Mouse (Mus musculus): Measurements from ENCODE around the gene Fbxl8.

The Fbxl8 gene

DNA sequence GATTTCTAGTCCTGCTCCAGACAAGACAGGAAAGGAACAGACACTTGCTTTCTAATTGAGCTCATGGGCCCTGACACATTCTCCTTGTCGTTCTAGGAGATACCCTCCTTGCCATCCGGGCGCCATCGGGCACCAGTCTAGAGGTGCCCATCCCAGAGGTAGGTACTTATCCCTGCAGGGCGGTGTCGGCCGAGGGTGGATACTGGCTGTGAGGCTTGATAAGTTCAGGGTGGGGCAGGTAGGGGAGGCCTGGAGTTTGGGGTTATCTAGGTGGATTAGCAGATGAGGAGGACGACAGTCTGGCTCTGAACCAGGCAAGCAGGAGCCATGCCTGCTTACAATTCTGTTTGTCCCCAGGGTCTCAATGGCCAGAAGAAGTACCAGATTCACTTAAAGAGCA, 35.5 kb downstream of the Fbxl8 start:
- DNase-seq (ENCODE audit: extremely low read depth, insufficient read length, low spot score) = no peak

DNA sequence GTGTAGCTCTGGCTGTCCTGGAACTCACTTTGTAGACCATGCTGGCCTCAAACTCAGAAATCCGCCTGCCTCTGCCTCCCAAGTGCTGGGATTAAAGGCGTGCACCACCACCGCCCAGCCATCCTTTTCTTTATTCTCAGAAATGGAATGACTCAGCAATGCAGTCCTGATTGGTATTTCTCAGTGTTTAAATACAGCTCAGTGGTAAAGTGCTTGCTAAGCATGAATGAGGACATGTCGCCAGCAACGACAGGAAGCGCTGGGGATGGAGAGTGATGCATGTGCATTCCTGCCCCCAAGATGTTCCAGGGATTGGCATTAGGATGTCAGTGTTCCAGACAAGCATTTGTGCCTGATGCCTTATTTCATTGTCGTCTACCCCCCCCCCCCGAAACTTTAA, 38.9 kb downstream of the Fbxl8 start:
- DNase-seq (ENCODE audit: extremely low read depth, insufficient read length, low spot score) = no peak

DNA sequence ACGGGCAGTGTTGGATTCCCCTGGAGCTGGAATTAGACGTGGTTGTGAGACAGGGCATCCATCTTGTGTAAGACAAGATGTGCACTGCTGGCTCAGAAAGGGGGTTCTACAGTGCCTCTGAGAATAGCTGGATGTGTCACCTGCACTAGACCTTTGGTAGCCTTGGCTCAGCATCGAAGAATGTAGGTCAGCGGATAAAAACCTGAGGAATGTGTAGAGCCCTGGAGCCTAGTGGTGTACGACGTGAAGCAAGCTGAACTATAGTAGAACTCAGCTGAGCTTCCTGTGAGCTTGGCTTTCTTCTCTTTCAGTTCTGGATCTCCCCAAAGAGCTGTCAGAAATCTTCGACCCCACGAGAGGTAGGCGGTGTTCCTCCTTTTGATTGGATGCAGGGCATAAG, 39.4 kb downstream of the Fbxl8 start:
- DNase-seq (ENCODE audit: extremely low read depth, insufficient read length, low spot score) = no peak

DNA sequence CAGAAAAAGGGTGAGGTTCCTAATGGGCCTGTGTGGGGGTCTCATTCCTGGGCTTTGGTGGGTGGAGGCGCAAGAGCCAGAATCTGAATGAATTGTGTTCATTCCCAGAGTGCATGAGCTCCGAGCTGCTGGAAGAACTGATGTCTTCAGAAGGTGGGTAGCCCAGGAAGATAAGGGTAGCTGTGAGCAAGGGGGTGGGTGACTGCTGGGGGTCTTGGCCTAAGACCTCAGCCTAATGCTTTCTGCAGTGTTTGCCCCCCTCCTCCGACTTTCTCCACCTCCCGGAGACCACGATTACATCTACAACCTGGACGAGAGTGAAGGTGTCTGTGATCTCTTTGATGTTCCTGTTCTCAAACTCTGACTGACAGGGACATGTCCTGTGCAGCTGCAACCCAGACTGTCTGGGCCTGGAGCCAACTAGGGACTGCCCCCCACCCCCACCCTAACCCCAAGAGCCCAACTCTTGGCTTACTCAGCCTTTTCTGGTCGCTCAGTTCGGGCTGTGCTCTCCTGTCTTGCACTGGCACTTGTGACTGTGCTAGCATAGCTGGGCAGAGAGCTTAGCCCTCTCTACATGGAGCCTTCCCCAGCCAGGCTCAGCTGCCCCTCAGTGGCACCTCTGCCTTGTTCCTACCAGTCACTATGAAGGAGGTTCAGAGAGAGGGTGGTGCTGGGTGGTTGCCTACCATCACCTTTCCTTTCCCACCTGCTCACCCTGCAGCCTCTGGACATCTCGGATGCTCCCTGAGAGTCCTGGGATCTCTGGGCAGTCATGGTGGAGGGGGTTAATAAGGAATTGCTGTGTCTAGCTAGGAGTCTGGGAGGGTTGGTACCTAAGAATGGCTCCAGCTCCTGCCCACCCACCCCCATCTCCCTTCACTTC, 40.1 kb downstream of the Fbxl8 start:
- DNase-seq (ENCODE audit: extremely low read depth, insufficient read length, low spot score) = no peak

DNA sequence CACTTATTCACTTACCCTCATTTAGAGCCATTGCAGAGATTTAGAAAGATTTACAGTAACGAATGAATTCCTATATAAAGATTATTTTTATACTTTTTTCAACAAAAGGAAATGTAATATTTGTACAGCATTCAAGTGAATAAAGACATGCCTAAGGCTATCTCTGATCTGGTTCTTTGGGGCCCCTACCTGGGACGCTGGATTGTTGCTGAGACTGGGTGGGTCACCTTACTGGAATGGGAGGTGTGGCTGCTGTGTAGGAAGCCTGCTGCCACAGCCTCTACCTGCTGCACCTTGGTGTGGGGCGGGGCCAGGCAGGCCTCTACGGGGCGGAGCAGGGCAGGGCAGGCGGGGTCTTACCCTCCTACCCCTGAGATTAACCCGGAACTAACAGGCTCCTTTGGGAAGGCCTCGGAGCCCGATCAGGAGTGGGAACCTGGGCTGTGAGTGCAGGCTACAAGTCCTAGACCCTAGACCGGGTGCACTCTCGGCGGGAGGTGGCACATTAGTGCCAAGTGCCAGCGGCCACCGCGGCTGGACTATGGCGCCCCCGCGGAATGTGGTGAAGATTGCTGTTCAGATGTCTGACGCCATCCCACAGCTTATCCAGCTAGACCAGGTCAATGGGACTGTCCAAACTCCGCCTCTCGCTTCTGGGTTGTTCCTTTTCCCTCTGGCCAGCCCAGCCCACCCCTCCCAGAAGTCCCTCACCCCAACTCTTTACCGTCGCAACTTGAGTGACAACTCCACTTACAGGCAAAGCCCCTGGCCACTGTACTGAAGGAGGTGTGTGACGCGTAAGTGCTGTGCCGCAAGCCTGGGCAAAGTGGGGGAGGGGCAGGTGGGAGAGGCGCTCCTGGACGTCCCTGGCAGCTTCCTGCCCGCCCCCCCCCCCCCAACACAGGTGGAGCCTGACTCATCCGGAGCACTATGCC, 41.0 kb downstream of the Fbxl8 start, which contains the start of gene Elmo3:
Gene Elmo3 (plus strand): TSS at position 391 of the 935 bp plus-strand sequence.
- no peak for DNase-seq (ENCODE audit: extremely low read depth, insufficient read length, low spot score)

DNA sequence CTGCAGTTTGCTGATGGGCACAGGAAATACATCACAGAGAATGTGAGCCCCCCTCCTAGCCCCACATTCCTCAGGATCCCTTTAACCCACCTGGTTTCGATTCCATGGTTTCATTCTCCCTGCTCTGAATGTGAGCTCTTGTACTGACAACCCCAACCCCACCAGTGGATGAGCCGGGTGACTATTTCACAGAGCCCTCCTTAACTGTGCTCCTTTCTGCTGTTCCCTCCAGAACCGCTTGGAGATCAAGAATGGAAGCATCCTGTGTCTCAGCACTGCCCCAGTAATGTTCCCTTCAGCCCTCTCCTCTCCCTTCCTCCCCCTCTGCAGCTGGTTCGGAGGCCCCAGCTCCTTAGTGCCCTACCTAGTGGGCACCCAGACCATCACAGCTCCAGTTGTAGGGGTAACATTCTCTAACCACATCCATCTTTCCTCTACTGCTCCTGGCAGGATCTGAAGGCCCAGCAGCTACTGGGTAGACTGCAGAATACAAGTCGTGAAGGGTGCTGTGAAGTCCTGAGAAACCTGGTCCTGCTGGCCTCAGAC, 41.8 kb downstream of the Fbxl8 start:
- DNase-seq (ENCODE audit: extremely low read depth, insufficient read length, low spot score) = no peak

DNA sequence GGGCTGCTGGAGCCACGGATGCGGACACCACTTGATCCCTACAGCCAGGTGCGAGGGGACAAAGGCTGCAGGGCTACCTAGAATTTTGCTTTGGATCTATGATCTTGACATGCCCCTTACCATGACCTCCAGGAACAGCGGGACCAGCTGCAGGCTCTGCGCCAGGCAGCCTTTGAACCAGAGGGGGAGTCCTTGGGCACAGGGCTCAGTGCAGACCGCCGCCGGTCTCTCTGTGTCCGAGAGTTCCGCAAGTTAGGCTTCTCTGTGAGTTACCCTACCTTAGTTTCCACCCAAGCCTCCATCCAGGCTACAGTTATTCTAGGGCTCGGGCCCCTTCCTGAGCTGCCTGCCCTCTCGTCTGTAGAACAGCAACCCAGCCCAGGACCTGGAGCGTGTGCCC, 43.2 kb downstream of the Fbxl8 start:
- no peak for DNase-seq (ENCODE audit: extremely low read depth, insufficient read length, low spot score)

DNA sequence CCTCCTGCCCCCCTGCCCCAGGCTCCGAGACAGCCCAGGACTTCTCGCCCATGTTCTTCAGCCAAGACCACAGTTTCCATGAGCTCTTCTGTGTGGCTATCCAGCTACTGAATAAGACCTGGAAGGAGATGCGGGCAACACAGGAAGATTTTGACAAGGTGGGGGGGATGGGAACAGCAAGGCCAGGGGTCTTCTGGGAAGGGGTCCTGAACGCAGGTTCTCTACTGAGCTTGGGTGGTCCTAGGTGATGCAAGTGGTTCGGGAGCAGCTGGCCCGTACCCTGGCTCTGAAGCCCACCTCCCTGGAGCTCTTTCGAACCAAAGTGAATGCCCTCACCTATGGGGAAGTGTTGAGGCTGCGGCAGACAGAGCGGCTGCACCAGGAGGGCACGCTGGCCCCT, 44.0 kb downstream of the Fbxl8 start:
- DNase-seq (ENCODE audit: extremely low read depth, insufficient read length, low spot score) = no peak

DNA sequence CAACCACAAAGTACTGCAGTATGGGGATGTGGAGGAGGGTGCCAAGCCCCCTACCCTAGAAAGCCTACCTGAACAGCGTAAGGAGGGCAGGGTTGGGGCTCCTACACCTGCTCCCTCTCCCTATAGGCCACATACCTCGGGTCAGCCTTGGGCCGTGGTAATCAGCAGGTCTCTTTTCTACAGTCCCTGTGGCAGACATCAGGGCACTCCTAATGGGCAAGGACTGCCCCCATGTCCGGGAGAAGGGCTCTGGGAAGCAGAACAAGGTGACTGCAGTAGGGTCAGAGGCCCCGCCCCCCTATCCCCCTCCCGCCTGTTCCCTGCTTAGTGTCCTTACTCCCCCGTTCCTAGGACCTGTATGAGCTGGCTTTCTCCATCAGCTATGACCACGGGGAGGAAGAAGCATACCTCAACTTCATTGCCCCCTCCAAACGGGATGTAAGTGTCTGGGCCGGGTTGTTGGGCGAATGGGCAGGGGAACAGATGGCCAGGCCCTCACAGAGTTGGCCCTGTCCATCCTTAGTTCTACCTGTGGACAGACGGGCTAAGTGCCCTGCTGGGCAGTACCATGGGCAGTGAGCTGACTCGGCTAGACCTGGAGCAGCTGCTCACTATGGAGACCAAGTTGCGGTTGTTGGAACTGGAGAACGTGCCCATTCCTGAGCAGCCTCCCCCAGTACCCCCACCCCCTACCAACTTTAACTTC, 44.8 kb downstream of the Fbxl8 start:
- no peak for DNase-seq (ENCODE audit: extremely low read depth, insufficient read length, low spot score)

DNA sequence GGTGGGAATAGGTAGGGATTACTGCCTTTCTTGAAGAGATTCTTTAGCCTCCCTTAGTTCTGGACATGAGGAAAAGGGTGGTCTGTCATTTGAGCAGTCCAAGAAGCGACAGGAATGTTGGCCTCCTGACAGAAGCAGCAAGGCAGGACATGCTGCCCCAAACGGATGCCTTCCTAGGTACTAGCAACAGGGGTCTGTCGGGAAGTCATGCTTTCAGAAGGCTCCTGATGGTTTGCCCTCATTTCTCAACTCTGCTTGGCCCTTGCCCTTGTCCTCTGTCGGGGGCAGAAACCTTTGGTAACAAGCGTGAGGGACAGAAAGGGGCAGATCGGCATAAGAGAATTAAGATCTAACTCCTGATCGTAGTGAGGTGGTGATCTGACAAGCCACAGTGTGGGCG, 45.7 kb downstream of the Fbxl8 start:
- no peak for DNase-seq (ENCODE audit: extremely low read depth, insufficient read length, low spot score)

DNA sequence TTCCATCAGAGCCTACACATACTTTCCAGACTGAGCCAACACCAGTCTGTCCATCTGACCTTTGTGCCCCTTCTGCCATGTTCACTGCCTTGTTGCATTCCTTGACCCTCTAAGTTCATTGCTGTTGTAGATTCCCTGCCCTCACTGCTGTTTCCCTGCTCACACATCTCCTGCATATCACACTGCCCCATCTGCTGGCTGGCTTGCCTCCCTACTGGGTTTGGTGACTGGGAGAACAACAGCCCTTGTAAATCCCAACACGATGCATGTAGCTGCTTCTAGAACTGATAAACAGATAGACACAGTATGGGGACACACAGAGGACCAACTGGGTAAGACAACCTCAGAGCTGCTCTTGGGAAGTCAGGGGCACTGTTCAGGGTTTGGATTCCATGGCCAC, 47.3 kb downstream of the Fbxl8 start:
- no peak for DNase-seq (ENCODE audit: extremely low read depth, insufficient read length, low spot score)

DNA sequence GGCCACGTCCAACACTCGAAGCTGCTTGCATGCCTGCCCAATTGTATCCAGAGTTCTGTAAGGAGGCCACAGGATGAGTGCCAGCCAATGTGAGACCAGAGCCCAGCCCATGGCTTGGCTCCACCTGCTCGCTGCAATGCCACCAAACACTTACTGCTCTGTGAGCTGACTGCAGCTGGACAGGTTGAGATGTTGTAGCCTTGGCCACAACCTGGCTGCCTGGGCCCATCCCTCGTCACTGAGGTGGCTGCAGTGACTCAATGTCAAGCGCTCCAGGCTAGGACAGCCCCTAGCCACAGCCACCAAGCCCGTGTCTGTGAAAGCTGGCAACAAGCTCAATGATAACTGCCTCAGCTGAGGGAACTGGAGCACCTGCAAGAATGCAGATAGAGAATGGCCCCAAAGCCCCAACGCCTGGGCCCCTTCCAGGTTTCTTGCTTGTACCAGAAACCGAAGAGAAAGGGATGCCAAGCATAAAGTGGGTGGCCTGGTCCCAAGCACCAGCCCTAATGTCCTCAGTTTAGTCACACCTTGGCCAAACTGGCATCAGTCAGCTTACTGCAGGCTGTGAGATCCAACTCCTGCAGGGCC, 48.5 kb downstream of the Fbxl8 start:
- no peak for DNase-seq (ENCODE audit: extremely low read depth, insufficient read length, low spot score)

DNA sequence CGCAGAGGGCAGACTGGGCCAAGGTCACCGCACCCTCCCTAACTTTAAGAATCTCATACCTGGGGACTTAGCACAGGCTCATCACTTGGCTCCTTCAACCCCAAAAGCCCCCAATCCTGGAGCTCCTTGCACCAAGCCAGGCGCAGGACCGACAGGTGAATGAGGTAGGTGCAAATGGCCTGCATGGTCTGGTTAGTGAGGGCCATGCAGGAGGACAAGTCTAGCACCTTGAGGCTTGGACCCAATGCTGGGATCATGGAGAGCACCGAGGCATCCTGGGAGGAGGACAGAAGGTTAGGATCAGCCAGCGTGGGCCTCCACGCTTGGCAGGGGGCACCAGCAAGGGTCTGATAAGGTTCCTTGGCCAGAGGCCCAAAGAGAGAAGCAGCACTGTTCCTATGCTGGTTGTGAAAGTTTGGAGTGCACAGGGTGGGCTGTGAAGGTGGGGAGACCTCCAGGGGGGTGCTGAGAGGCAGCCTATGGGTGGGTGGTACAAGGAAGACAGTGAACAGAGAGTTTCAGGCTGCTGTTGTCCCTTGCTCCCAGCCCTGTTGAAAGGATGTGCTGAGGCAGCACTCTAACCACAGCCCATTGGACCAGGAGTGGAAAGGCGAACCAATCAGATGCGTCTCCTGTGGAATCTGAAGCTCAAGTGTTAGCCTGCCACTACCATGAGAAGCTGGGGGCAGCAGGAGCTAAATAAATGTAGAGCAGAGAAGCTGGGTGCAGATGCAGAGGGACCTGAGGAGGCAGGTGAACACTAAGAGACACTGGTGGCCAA, 49.4 kb downstream of the Fbxl8 start:
- no peak for DNase-seq (ENCODE audit: extremely low read depth, insufficient read length, low spot score)

DNA sequence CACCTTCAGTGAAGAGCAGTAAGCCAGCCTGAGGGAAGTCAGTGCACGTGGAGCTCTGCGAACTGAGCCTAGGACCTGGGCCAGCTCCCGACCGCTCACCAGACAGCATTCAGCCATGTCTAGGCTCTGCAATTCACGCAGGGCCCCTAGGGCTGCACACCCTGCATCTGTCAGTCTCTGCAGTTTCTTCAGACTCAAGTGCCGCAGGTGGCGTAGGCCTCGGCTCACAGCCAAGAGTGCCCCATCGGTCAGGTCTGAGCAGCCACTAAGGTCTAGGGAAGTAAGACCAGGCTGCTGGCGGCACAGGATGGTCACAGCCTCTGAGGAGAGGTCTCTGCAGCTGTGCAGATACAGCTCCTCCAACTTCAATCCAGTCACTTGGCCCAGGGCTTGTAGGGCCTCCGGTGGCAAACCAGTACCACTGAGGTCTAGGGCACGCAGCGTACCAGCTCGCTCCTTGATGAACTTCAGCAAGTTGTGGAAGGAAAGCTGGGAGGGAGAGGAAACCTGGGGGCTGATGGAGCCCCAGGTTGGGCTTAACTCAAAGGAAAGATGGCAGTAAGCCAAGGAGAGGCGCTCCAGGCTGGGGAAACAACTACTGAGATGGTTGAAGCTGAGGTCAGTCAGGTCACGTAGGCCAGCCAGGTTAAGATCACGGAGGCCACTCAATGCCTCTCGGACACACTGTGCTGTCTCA, 50.8 kb downstream of the Fbxl8 start:
- DNase-seq (ENCODE audit: extremely low read depth, insufficient read length, low spot score) = no peak

DNA sequence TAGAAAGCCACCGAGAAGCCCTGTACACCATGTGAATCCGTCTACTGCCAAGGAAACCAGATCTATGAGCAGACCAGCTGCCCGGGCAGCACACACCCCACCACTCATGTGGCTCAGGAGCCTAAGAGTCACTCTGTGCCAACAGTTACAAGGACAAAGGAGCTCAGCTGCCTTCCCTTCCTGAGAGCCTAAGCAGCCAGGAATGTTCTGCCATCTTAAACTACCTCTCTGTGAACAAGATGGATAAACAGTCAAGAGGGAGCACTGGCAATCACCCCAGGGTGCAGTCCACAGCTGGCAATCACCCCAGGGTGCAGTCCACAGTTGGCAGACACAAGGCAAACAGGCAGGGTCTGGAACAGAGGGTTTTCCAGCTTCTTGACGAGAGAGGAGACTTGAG, 53.5 kb downstream of the Fbxl8 start:
- DNase-seq (ENCODE audit: extremely low read depth, insufficient read length, low spot score) = no peak

DNA sequence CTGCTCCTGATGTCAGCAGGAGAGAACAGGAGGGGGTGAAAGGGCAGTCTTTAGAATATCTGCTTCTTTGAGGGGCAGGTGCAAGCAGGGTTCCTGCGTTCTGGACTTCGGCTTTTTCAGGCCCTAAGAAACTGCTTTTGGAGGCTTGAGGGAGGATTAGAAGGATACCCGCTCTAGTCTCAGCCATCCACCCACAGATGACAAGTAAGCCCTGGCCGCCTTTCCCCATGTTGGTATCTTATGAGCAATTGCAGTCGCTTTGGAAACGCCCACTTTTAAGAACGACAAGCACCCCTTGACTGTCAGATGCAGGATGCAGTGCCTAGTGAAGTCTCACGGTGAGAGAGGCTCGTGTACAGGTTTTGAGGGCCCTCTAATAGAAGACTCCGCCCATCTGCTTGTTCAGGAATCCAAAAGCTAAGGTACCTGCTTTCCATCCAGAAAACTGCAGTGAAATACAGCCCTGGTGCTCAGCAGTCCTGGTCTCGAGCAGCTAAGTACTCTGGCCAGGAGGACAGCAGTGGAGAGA, 54.3 kb downstream of the Fbxl8 start:
- DNase-seq (ENCODE audit: extremely low read depth, insufficient read length, low spot score) = no peak

Measured in 3134 (cell line).